Mouse (Mus musculus) hindbrain, embryonic 12.5 days (tissue): ENCODE results near the gene Fbxl2. TPM values are rescaled to one million over a fixed set of nuclear protein-coding genes. Genes with fewer than 3 reads are reported as not detected.

ENCODE experiments used
- ATAC-seq: fragments of 200-750 bp; cut with Nextera tagmentation; 2 replicates; pipeline ENCODE4 v1.8.0; 2017; ENCODE audit warnings: moderate TSS enrichment; ENCODE audit not compliant: low FRiP score
- H3K27ac ChIP-seq: fragments of 300-500 bp; sonication (generic); 2 replicates; pipeline ENCODE4 v1.5.1; 2016; ENCODE audit warnings: mild to moderate bottlenecking
- H3K27me3 ChIP-seq: fragments of 300-500 bp; sonication (generic); 2 replicates; pipeline ENCODE4 v1.6.1; 2016; ENCODE audit warnings: mild to moderate bottlenecking
- H3K36me3 ChIP-seq: fragments of 300-500 bp; sonication (generic); 2 replicates; pipeline ENCODE4 v1.6.1; 2016; ENCODE audit warnings: mild to moderate bottlenecking
- H3K4me1 ChIP-seq: fragments of 300-500 bp; sonication (generic); 2 replicates; pipeline ENCODE4 v1.6.1; 2016
- H3K4me2 ChIP-seq: fragments of 300-500 bp; sonication (generic); replicated peaks from 2 replicates; pipeline ENCODE4 v1.6.1; 2016; ENCODE audit warnings: mild to moderate bottlenecking
- H3K4me3 ChIP-seq: fragments of 300-500 bp; sonication (generic); 2 replicates; pipeline ENCODE4 v1.5.1; 2016; ENCODE audit warnings: mild to moderate bottlenecking
- H3K9ac ChIP-seq: fragments of 300-500 bp; sonication (generic); 2 replicates; pipeline ENCODE4 v1.6.1; 2016; ENCODE audit warnings: mild to moderate bottlenecking, moderate library complexity
- H3K9me3 ChIP-seq: fragments of 300-500 bp; sonication (generic); replicated peaks from 2 replicates; pipeline ENCODE4 v1.6.1; 2016; ENCODE audit warnings: mild to moderate bottlenecking
- WGBS: fragments of 180-500 bp; shearing (Covaris S2); methylation state at CpG from one replicate; pipeline ENCODE4 v1.1.7; 2016; 5-methylcytosine and 5-hydroxymethylcytosine counted together
- polyA plus RNA-seq: library from polyadenylated mRNA; unstranded; fragments of >200 nt; fragmentation: Nextera tagmentation; extraction: Ambion mirVana; gene quantifications from 2 replicates; pipeline ENCODE4 v1.2.1, GENCODE M21; 2016

Gene Fbxl2
- polyA plus RNA-seq, 1 experiment from 2014 or later: 13.0 TPM

DNA sequence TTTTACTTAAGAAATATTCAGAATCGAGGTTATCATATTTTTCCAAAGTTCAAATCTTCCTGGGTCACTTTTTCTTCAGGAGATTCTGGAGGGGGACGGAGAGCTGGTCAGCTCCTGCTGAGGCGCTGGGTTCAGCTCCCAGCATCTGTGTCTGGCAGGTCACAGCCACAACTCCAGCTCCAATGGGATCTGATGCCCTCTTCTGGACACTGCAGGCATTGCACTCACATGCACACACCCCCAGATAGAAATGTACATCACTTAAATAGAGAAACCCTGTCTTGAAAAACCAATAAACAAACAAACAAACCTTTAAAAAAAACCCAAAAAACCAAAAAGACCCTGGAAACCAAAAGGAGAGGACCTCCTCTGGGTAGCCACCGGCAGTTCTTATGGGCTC lies 30.3 kb downstream of the Fbxl2 start:
- H3K27me3 ChIP-seq: no peaks in the 10 kb centered on the region
- no peaks in the 10 kb centered on the region; the same call in 1 of the 2 replicates for H3K9me3 ChIP-seq
- H3K4me1 ChIP-seq: no peaks in the 10 kb centered on the region
- ATAC-seq: no peak
- no peak overlapping the region for H3K4me2 ChIP-seq
- WGBS: 85% methylated on average over 4 of the region's 4 CpGs
- no peak overlapping the region for H3K4me3 ChIP-seq
- H3K36me3 ChIP-seq: 0 out of 2 replicates have a peak, but pooled peaks cover 6% of the 10 kb centered on the region
- no peak overlapping the region for H3K27ac ChIP-seq
- no peak overlapping the region for H3K9ac ChIP-seq

DNA sequence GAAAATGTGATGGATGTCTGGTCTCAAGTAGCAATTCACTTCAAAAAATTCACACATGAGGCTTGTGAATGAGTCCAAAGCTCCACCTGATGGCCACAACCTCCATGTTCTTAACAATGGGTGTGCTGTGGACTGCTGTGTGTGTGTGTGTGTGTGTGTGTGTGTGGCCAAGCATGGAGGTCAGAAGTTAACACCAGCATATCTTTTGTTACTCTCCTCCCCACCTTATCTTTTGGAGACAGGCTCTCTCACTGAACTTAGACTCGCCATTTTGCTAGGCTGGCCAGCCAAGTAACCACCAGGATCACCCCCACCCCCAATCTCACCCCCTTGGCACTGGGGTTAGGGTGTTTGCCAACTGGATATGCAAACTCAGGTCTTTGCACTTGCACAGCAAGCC lies 32.0 kb downstream of the Fbxl2 start:
- Histone ChIP-seq H3K4me1 (no peaks in the 10 kb centered on the region), H3K27me3 (no peaks in the 10 kb centered on the region), H3K9me3 (no peaks in the 10 kb centered on the region; the same call in 1 of the 2 replicates), H3K4me2 (no peak overlapping the region), H3K36me3 (0 out of 2 replicates have a peak, but pooled peaks cover 6% of the 10 kb centered on the region), H3K4me3 (no peak overlapping the region), H3K9ac (no peak overlapping the region), H3K27ac (no peak overlapping the region)
- ATAC-seq: no peak
- WGBS: 89% methylated on average over 1 of the region's 1 CpGs

DNA sequence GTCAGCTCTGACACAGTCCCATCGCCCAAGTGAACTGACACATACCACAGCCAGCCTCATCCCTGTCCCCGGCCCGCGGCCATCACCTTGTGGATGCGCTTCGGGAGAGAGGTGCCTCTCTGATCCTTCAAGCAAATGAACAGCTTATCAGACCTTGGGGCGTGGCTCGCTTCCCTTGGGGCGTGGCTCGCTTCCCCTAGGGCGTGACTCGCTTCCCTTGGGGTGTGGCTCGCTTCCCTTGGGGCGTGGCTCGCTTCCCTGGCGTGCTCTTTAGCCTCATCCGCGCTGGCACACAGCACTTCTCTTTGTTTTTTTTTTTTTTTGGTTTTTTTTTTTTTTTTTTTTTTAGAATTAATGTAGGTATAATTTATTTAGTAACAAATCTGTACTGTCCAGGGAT lies 34.8 kb downstream of the Fbxl2 start:
- H3K36me3 ChIP-seq: 0 out of 2 replicates have a peak, but pooled peaks cover 3% of the 10 kb centered on the region
- H3K4me2 ChIP-seq: no peak overlapping the region
- no peak overlapping the region for H3K9ac ChIP-seq
- no peaks in the 10 kb centered on the region for H3K27me3 ChIP-seq
- H3K4me1 ChIP-seq: no peaks in the 10 kb centered on the region
- H3K9me3 ChIP-seq: no peaks in the 10 kb centered on the region; the same call in 1 of the 2 replicates
- H3K4me3 ChIP-seq: no peak overlapping the region
- no peak overlapping the region for H3K27ac ChIP-seq
- 66% methylated on average over 18 of the region's 18 CpGs for WGBS
- ATAC-seq: no peak

DNA sequence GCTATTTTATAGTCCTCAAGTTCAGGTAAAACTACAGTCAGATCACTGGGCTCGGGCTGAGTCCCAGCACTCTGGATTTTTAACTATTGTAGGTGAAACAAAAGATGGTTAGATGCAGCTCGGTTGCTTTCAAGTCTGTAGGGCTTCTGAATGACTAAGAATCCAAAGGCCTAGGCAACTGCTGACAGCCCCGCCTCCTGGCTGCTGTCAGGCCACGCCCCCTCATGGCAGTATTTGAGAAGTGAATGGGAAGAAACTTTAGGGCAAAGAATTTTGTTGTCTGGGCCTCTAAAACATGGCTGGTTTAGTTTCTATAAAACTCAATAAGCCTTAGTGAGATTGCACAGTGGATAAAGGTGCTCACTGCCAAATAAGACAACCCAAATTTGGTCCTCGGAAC lies 36.5 kb downstream of the Fbxl2 start:
- ATAC-seq: no peak

DNA sequence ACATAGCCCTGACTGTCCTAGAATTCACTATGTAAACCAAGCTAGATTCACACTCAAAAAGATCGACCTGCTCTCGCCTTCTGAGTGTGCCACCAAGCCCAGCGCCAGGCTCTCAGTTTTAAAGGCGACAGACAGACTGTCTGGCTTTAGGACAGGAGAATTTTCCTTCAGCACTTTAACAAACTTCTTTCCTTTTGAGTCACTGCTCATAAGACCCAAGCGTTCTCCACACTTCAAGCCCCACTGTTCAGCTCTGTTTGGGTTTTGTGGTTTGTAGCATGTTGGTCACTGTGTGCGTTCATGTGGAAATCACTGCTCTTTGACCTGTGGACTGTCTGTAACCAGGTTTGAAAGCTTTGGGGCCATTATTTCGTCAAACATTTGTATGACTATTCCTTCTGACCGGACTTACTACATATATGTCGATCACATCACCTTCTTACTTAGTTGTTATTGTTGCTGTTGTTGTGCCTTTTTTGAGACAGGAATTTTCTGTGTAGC lies 38.1 kb downstream of the Fbxl2 start:
- Histone ChIP-seq H3K4me1 (no peaks in the 10 kb centered on the region), H3K27me3 (no peaks in the 10 kb centered on the region), H3K27ac (no peak overlapping the region), H3K4me3 (no peak overlapping the region), H3K36me3 (no peaks in the 10 kb centered on the region), H3K9ac (no peak overlapping the region), H3K9me3 (no peaks in the 10 kb centered on the region), H3K4me2 (no peak overlapping the region)
- WGBS: 90% methylated on average over 9 of the region's 9 CpGs
- no peak for ATAC-seq

More for the DNA sequence above, 36.5 kb downstream of the Fbxl2 start:
- Histone ChIP-seq H3K27me3 (no peaks in the 10 kb centered on the region), H3K4me3 (no peak overlapping the region), H3K4me1 (no peaks in the 10 kb centered on the region), H3K4me2 (no peak overlapping the region), H3K27ac (no peak overlapping the region), H3K9me3 (no peaks in the 10 kb centered on the region), H3K36me3 (no peaks in the 10 kb centered on the region), H3K9ac (no peak overlapping the region)
- 40% methylated on average over 5 of the region's 5 CpGs for WGBS

DNA sequence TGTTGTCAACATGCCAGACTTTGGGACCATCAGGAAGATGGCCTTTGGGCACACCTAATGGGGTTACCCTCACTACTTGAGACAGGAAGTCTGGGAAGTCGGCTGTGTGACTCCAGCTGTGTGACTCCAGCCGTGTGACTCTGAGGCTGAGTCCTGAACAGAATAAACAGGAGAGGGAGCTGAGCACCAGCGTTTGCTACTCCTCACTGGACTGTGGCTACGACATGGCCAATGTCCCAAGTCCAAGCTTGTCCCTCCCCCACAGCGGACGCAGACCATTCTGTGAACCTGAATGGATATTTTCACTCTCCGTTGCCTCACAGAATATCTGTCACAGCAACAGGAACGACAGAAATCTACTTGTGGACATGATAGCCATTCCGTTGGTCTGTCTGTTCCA lies 39.2 kb downstream of the Fbxl2 start:
- WGBS: 81% methylated on average over 9 of the region's 9 CpGs

DNA sequence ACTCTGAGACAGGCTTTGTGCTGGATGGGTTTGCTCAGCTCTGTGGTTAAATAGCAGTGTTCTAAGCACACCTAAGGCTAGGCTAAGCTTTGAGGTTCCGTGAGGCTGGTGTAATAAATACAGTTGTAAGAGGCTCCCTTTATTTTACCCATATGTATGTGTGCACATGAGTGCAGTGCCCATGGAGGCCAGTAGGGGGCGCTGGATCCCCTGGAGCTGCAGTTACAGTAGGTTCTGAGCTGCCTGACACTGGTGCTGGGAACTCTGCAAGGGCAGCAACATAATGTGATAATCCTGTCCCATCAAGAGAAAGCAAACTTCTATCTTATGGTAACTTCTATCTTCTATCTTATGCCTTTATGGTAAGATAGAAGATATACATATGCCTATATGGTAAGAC lies 47.7 kb downstream of the Fbxl2 start:
- no peak overlapping the region for H3K27ac ChIP-seq
- no peak overlapping the region for H3K4me2 ChIP-seq
- H3K4me1 ChIP-seq: no peaks in the 10 kb centered on the region
- H3K9me3 ChIP-seq: peaks cover 5% of the 10 kb centered on the region; the same call in 1 of the 2 replicates
- ATAC-seq: no peak
- H3K9ac ChIP-seq: no peak overlapping the region
- H3K27me3 ChIP-seq: no peaks in the 10 kb centered on the region
- peaks cover 12% of the 10 kb centered on the region for H3K36me3 ChIP-seq
- WGBS: 54% methylated on average over 2 of the region's 2 CpGs
- no peak overlapping the region for H3K4me3 ChIP-seq

More for the DNA sequence above, 39.2 kb downstream of the Fbxl2 start:
- H3K4me3 ChIP-seq: no peak overlapping the region
- H3K9me3 ChIP-seq: no peaks in the 10 kb centered on the region
- H3K36me3 ChIP-seq: no peaks in the 10 kb centered on the region
- no peak overlapping the region for H3K27ac ChIP-seq
- no peak overlapping the region for H3K9ac ChIP-seq
- no peak overlapping the region for H3K4me2 ChIP-seq
- no peaks in the 10 kb centered on the region for H3K4me1 ChIP-seq
- ATAC-seq: no peak
- H3K27me3 ChIP-seq: no peaks in the 10 kb centered on the region

- Histone ChIP-seq H3K36me3 (no peaks in the 10 kb centered on the region), H3K4me1 (peaks cover 7% of the 10 kb centered on the region; the same call in 1 of the 2 replicates), H3K4me3 (no peak overlapping the region), H3K4me2 (no peak overlapping the region), H3K27ac (no peak overlapping the region), H3K9ac (no peak overlapping the region), H3K9me3 (no peaks in the 10 kb centered on the region), H3K27me3 (no peaks in the 10 kb centered on the region)
- 95% methylated on average over 7 of the region's 7 CpGs for WGBS
- no peak for ATAC-seq
Measured at GRCm38 (mm10) chr9:113992810-113993209, 53.2 kb downstream of the Fbxl2 start.

DNA sequence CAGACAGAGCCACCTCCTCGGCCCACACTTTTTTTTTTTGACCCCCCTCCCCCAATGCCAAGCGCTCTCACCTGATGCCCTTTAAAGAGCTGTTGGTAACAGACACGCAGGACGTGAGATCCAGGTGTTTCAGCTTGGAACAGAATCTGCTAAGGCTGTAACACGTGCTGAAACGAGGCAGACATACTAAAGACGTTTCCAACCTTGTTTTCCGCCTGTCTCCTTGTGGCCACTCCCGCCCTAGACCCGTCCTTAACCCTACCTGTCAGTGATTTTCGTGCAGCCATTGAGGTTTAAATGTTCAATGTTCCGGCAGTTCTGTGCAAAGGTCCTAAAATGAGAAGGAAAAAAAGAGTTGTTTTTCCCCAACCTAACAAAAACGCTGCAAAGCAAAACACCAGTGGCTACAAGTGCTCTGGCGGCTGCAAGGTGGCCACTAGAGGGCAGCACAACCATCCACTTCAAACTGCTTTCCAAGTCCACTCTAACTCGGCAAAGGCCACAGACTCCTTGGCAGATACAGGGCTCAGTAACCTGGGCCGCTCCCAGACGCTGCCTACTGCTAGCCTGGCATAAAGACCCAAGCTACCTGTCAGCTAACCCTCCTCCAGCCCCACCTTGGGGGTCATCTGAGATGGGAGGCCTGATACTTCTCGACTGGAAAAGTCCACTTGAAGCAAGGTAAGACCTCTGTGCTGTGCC lies 55.3 kb downstream of the Fbxl2 start:
- 36% methylated on average over 18 of the region's 18 CpGs for WGBS
- Histone ChIP-seq H3K4me2 (0 out of 2 replicates have a peak overlapping the region, but pooled peaks have one; percentile 26), H3K27ac (no peak overlapping the region), H3K36me3 (no peaks in the 10 kb centered on the region), H3K9ac (no peak overlapping the region), H3K9me3 (no peaks in the 10 kb centered on the region), H3K4me3 (no peak overlapping the region), H3K27me3 (no peaks in the 10 kb centered on the region), H3K4me1 (peaks cover 7% of the 10 kb centered on the region; the same call in 1 of the 2 replicates)
- peak; percentile 66; the same call in 1 of the 2 replicates for ATAC-seq

- H3K36me3 ChIP-seq: 0 out of 2 replicates have a peak, but pooled peaks cover 10% of the 10 kb centered on the region
- H3K27me3 ChIP-seq: no peaks in the 10 kb centered on the region
- WGBS: 87% methylated on average over 13 of the region's 13 CpGs
- H3K9me3 ChIP-seq: no peaks in the 10 kb centered on the region
- peaks cover 10% of the 10 kb centered on the region for H3K4me1 ChIP-seq
- H3K4me3 ChIP-seq: no peak overlapping the region
- H3K9ac ChIP-seq: no peak overlapping the region
- no peak overlapping the region for H3K27ac ChIP-seq
- H3K4me2 ChIP-seq: no peak overlapping the region
- ATAC-seq: no peak
Measured at GRCm38 (mm10) chr9:113984946-113985620, 60.9 kb downstream of the Fbxl2 start.

GRCm38 (mm10) chr9:113982883-113983670 lies 62.9 kb downstream of the Fbxl2 start:
- H3K27ac ChIP-seq: no peak overlapping the region
- no peaks in the 10 kb centered on the region for H3K9me3 ChIP-seq
- H3K9ac ChIP-seq: no peak overlapping the region
- peaks cover 30% of the 10 kb centered on the region for H3K36me3 ChIP-seq
- H3K27me3 ChIP-seq: no peaks in the 10 kb centered on the region
- no peak for ATAC-seq
- no peak overlapping the region for H3K4me3 ChIP-seq
- 83% methylated on average over 11 of the region's 11 CpGs for WGBS
- peaks cover 10% of the 10 kb centered on the region for H3K4me1 ChIP-seq
- no peak overlapping the region for H3K4me2 ChIP-seq

DNA sequence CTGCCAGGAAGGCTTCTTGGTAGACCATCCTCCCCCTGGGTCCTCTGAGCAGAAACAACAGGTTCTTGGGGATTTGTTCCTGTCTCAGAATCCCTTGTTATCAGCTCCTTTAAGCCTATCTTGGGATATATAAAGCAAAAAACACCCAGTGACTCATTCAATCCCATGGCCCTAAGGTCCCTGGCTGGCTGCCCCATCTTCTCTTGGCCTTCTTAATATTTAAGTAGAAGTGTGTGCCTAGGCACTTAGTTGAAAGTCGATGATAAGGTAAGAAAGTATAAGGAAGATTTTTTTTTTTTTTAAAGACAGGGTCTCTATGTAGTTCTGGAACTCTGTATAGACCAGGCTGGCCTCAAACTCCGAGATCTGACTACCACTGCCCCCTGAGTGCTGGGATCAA lies 63.5 kb downstream of the Fbxl2 start:
- WGBS: 93% methylated on average over 2 of the region's 2 CpGs
- Histone ChIP-seq H3K36me3 (peaks cover 34% of the 10 kb centered on the region), H3K27me3 (no peaks in the 10 kb centered on the region), H3K4me3 (no peak overlapping the region), H3K4me1 (peaks cover 10% of the 10 kb centered on the region), H3K4me2 (no peak overlapping the region), H3K9me3 (no peaks in the 10 kb centered on the region), H3K27ac (no peak overlapping the region), H3K9ac (no peak overlapping the region)
- no peak for ATAC-seq
